Mouse (Mus musculus) cortical plate, adult 2 months (tissue): ENCODE measurements around the gene Sarnp. TPM values are rescaled to one million over a fixed set of nuclear protein-coding genes. Genes with fewer than 3 reads are reported as not detected.

Source experiments
- H3K27ac ChIP-seq: fragments of 200-500 bp; 2 replicates; pipeline ENCODE4 v1.5.1; 2012; ENCODE audit warnings: low read length, control low read depth, inconsistent platforms; ENCODE audit not compliant: insufficient read depth
- H3K4me1 ChIP-seq: fragments of 200-500 bp; 2 replicates; pipeline ENCODE4 v1.6.1; 2011; ENCODE audit warnings: low read length; ENCODE audit not compliant: control insufficient read depth, insufficient read depth
- H3K4me3 ChIP-seq: fragments of 200-500 bp; 2 replicates; pipeline ENCODE4 v1.5.1; 2011; ENCODE audit warnings: mild to moderate bottlenecking, low read length, control low read depth; ENCODE audit not compliant: insufficient read depth
- CTCF ChIP-seq: fragments of 200-500 bp; IDR thresholded peaks from 2 replicates; pipeline ENCODE4 v1.5.1; 2011; ENCODE audit warnings: mild to moderate bottlenecking, control low read depth, low read length; ENCODE audit not compliant: insufficient read depth; ENCODE audit errors: extremely low read depth
- POLR2A ChIP-seq: fragments of 200-500 bp; IDR thresholded peaks from 2 replicates; pipeline ENCODE4 v1.6.1; 2011; ENCODE audit warnings: mild to moderate bottlenecking, low read length, control low read depth; ENCODE audit not compliant: insufficient read depth; ENCODE audit errors: extremely low read depth
- polyA plus RNA-seq: library from polyadenylated mRNA; depleted of rRNA; stranded (reverse); fragments of >200 nt; gene quantifications from 2 replicates; pipeline ENCODE4 v1.2.3, GENCODE M21; 2012

Gene Sarnp
- polyA plus RNA-seq, 1 experiment, result 50.1 TPM

DNA sequence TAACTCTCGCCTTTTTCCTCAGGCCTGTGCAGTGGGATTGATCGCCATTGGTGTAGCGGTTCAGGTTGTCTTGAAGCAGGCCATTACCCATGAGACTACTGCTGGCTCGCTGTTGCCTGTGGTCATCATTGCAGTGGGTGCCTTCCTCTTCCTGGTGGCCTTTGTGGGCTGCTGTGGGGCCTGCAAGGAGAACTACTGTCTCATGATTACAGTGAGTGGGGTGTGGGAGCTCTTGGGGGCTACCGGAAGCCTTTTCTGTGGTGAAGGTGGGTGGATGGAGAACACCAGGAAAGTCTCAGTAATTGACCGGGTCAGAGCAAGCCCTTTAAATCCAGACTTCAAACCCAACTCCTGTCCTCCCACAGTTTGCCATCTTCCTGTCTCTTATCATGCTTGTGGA, 94.3 kb downstream of the Sarnp start:
- TF ChIP-seq POLR2A (no peak), CTCF (no peak)

DNA sequence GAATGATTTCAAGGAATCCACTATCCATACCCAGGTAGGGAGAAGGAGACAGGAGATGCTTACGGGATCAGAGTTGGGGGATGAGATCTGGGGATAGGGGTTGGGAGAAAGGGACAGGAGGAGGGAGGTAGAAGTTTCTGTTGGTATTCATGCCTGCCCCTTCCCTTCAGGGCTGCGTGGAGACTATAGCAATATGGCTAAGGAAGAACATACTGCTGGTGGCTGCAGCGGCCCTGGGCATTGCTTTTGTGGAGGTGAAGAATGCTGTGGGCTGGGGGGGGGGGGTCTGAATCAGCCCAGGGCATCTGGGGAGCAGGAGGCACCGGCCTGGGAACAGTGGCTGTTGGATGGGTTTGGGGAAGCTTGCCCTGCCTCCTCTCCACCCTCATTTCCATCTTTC, 95.1 kb downstream of the Sarnp start:
- H3K4me1 ChIP-seq, result no peaks in the 10 kb centered on the region
- TF ChIP-seq CTCF (no peak), POLR2A (no peak)
- H3K4me3 ChIP-seq, result no peak overlapping the region
- H3K27ac ChIP-seq, result no peak overlapping the region

More for the DNA sequence above, 94.3 kb downstream of the Sarnp start:
- Histone ChIP-seq H3K27ac (no peak overlapping the region), H3K4me1 (no peaks in the 10 kb centered on the region), H3K4me3 (no peak overlapping the region)

DNA sequence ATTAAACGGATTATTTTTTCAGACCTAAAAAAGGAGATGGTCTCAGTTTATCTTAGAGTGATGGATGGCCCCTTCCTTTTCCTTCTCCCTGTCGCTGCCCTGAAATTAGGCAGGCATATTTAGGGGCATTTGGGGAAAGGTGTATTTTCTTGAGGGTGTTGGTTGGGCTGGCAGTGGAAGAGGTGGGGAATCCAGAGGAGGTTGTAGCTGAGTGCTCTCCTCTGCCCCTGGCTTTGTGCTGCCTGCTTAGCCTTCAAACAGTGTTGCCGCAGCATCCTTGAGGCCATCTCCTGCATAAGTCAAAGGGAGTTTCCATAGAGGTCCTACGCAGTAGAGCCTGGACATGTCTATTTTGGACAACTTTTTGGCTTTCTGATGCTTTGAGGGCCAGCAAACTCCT, 95.7 kb downstream of the Sarnp start:
- TF ChIP-seq CTCF (no peak), POLR2A (no peak)
- Histone ChIP-seq H3K4me1 (no peaks in the 10 kb centered on the region), H3K27ac (no peak overlapping the region), H3K4me3 (no peak overlapping the region)

DNA sequence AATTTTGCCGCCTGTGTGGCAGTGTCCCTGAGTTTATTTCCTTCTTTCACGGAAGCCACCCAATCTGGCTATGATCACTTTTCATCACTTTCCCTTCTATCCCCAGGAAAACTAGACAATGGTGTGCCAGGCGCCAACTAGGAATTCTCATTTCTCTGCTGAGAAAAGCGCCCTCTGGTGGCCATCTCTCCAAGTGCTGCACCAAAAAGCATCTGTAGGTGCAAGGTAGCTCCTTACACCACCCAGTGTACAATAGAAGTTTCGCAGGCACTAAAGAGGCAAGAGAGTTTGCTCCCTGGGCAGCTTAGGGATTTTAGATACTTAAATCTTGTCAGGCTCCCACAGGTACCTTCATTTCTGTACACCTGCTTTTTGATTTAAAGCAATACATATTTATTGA, 96.1 kb downstream of the Sarnp start:
- no peaks in the 10 kb centered on the region for H3K4me1 ChIP-seq
- TF ChIP-seq CTCF, result peak; percentile 95
- TF ChIP-seq POLR2A, result no peak
- no peak overlapping the region for H3K27ac ChIP-seq
- no peak overlapping the region for H3K4me3 ChIP-seq

DNA sequence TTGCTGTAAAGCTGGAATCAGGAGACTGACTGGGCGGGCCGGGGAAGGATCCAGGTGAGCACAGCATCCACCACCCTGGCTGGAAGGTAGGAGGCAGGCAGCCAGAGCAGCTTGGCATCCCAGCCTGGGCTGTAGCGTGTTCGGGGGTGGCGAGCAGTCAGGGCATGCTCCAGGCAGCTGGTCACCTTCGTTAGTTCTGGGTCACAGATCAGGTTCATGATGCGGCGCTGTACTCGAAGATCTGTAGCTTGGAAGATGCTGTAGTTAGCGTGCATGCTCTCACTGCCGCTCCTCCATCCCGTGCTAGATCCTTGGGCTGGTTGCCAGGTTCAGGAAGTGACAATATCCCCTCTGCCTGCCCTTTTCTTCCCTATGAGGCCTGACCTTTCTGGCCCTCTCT, 96.6 kb downstream of the Sarnp start:
- Histone ChIP-seq H3K27ac (no peak overlapping the region), H3K4me1 (0 out of 2 replicates have a peak, but pooled peaks cover 2% of the 10 kb centered on the region), H3K4me3 (no peak overlapping the region)
- TF ChIP-seq CTCF (no peak), POLR2A (no peak)

DNA sequence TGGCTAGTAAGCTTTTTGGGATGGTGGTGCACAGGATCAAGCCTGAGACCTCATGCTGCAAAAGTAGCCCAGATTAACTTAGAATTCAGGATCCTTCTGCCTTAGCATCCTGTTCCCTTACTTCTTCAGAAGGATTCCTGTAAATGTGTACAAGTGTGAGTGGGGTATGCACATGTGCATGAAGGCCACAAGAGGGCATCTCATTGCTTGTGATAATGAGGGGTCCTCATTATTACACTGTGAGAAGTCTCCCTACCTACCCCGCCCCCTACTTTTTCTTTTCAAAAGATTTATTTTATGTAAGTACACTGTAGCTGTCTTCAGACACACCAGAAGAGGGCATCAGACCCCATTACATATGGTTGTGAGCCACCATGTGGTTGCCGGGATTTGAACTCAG, 98.4 kb downstream of the Sarnp start:
- Histone ChIP-seq H3K4me3 (no peak overlapping the region), H3K27ac (no peak overlapping the region), H3K4me1 (peaks cover 7% of the 10 kb centered on the region; the same call in 1 of the 2 replicates)
- TF ChIP-seq POLR2A (no peak), CTCF (0 out of 2 replicates have a peak, but pooled peaks have one; percentile 8)

DNA sequence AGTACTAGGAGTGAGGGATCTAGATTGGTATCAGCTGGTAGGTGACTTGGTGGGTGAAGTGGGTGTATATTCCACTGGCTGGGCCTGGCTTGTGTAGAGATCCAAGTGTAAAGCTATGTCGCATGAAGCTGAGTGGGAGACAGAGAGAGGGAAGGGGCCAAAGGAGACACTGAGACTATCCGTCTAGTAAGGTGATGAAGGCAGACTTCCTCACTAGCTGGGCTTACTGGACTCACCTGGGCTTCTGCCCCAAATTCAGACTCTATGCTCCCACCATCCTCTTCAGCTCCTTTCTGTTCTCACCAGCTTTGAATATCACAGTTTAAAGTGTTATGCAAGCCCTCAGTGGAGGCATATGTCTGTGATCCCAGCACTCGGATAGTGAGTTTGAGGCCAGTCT, 99.5 kb downstream of the Sarnp start:
- peaks cover 7% of the 10 kb centered on the region; the same call in 1 of the 2 replicates for H3K4me1 ChIP-seq
- H3K4me3 ChIP-seq, result no peak overlapping the region
- TF ChIP-seq POLR2A (no peak), CTCF (no peak)
- no peak overlapping the region for H3K27ac ChIP-seq

DNA sequence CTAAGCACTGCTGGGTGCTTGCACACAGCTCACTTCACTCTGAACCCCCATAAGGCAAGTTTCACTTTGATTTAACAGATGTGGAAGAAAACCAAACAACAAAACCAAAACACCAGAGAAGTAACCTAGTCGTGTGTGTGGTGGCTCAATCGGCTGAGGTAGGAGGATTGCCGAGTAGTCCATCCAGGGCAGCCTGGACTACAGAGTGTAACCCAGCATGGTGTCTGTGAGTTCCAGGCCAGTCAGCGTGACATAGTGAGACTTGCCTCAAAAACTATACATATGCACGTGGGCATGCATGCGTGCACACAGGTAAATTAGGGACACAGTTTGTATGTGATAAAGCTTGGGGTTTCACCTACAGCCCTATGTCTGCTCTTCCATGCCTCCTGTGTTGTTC, 100.3 kb downstream of the Sarnp start:
- H3K27ac ChIP-seq, result no peak overlapping the region

DNA sequence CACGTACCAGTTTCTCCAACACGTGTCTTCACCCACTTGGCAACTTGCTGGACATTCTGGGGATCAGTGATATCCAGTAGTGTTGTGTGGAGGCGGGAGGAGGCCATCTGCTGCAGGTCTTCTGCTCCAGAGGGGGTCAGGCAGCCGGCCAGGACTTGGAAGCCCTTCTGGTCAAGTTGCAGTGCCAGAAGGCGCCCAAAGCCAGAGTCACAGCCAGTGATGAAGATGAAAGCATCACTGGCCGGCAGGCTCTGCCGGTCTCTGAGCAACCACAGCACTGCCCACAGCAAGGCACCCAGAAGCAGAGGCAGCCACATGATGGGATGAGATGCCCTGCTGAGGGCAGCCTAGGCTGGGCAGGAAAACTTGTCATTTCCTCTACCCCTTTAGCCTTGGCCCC, 101.1 kb downstream of the Sarnp start:
- 0 out of 2 replicates have a peak overlapping the region, but pooled peaks have one; percentile 19 for H3K27ac ChIP-seq
- no peak overlapping the region for H3K4me3 ChIP-seq

More for the DNA sequence above, 100.3 kb downstream of the Sarnp start:
- TF ChIP-seq POLR2A (no peak), CTCF (no peak)
- peaks cover 14% of the 10 kb centered on the region for H3K4me1 ChIP-seq
- H3K4me3 ChIP-seq, result no peak overlapping the region

DNA sequence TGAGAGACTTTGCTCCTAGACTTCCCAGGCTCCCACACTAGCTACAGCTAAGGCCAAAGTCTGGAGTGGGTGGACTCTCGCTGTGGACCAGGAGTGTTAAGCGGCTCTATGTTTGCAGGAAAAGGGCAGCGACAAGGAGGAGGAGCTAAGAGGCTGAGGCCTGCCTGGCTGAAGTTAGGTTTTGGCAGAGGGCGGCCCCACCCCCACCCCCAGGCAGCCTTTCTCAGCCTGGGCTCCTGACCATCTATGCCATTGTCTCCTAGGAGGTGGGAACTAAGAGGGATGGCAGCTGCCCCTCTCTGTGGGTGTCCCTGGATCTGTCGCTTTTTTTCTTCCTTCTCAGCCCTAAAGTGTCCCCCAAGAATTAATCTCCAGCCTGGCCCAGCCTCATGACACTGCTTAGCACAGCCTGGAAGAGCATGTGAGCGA, 102.1 kb downstream of the Sarnp start:
- Histone ChIP-seq H3K4me1 (peaks cover 18% of the 10 kb centered on the region), H3K27ac (0 out of 2 replicates have a peak overlapping the region, but pooled peaks have one; percentile 19), H3K4me3 (no peak overlapping the region)
- TF ChIP-seq CTCF, result no peak
- TF ChIP-seq POLR2A, result 0 out of 2 replicates have a peak, but pooled peaks have one; percentile 7

More for the DNA sequence above, 101.1 kb downstream of the Sarnp start:
- H3K4me1 ChIP-seq, result peaks cover 15% of the 10 kb centered on the region
- TF ChIP-seq POLR2A (no peak), CTCF (no peak)
